Mouse (Mus musculus): ENCODE measurements at regions not wholly inside any gene's neighbourhood (a gene's known extent, or its start where the extent isn't known, plus 50 kb on each side); places are given as distances from the start of the nearest gene placed in this dataset.

DNA sequence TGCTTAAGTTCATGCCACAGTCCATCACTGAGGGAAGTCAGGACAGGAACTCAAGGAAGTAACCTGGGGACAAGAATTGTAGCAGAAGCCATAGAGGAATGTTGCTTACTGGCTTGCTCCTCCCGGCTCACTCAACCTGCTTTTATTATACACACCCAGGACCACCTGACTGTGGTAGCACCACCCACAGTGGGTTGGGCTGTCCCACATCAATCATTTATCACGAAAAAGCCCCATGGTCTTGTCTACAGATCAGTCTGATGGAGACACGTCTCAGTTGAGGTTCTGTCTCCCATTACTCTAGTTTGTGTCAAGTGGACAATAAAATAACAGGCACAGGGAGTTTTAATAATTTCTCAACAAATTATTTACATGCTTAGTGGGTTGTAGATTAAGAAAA is 239.3 kb upstream of the Tll1 start:
- Histone ChIP-seq H3K27me3 (ENCODE audit: control insufficient read depth, insufficient read depth, low read length) (no peaks in the 10 kb centered on the region), H3K4me3 (replicated peaks; ENCODE audit: insufficient read depth, low read depth, low read length) (no peak overlapping the region), H3K4me1 (ENCODE audit: control insufficient read depth, insufficient read depth, low read length) (no peaks in the 10 kb centered on the region), H3K27ac (ENCODE audit: insufficient read depth, low read length) (no peak overlapping the region)
- DNase-seq = no peak
- no peak for TF ChIP-seq POLR2A (IDR thresholded peaks at IDR 0.05; ENCODE audit: borderline replicate concordance, insufficient read depth, low read length)
- no peak for TF ChIP-seq CTCF (IDR thresholded peaks at IDR 0.05; ENCODE audit: borderline replicate concordance, insufficient read depth, low read depth, low read length)
- 91% methylated on average over 3 of the region's 3 CpGs for WGBS

DNA sequence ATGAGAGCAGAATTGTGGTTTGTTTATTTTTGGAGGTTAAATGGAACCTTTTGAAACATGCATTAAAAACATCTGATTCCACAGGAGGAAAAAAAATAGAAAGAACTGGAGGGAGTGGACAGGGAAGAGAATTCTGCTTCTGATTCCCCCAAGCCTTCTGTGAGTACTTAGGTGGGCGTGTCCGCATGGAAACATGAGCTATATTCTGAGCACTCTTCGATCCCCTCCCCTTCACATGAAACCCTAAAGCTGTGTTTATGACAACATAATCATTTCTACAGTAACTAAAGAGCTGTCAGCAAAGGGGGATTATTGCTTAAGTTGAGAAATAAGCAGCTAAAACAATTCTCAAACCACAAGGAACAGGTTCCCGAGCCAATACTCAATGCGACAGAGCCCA is 238.4 kb upstream of the Tll1 start:
- WGBS = 93% methylated on average over 5 of the region's 5 CpGs

DNA sequence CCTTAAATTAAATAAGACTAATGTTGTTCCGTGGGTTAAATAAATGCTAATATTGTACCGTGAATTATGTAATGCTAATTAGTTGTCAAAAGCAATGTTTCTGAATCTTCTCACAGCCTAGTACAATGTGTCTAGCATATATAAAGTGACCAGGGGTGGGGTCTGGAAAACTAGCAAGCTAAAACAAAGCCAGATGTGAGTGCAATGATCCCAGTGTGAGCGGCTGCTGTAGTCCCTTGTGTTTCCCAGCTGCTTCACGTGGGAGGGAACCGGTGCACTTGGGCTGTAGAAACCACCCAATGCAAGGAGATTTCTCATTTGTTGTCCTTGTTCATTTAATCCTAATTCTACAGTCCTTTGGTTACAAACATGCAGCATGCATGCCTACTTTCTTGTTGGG is 232.4 kb upstream of the Tll1 start:
- Histone ChIP-seq H3K27me3 (ENCODE audit: control insufficient read depth, insufficient read depth, low read length) (no peaks in the 10 kb centered on the region), H3K4me1 (ENCODE audit: control insufficient read depth, insufficient read depth, low read length) (no peaks in the 10 kb centered on the region), H3K4me3 (replicated peaks; ENCODE audit: insufficient read depth, low read depth, low read length) (no peak overlapping the region), H3K27ac (ENCODE audit: insufficient read depth, low read length) (no peak overlapping the region)
- no peak for DNase-seq
- TF ChIP-seq CTCF (IDR thresholded peaks at IDR 0.05; ENCODE audit: borderline replicate concordance, insufficient read depth, low read depth, low read length) (no peak), POLR2A (IDR thresholded peaks at IDR 0.05; ENCODE audit: borderline replicate concordance, insufficient read depth, low read length) (no peak)
- WGBS = 85% methylated on average over 5 of the region's 5 CpGs

More for the DNA sequence above, 238.4 kb upstream of the Tll1 start:
- H3K4me1 ChIP-seq (ENCODE audit: control insufficient read depth, insufficient read depth, low read length) = no peaks in the 10 kb centered on the region
- H3K27ac ChIP-seq (ENCODE audit: insufficient read depth, low read length) = no peak overlapping the region
- H3K4me3 ChIP-seq (replicated peaks; ENCODE audit: insufficient read depth, low read depth, low read length) = no peak overlapping the region
- TF ChIP-seq CTCF (IDR thresholded peaks at IDR 0.05; ENCODE audit: borderline replicate concordance, insufficient read depth, low read depth, low read length) = no peak
- TF ChIP-seq POLR2A (IDR thresholded peaks at IDR 0.05; ENCODE audit: borderline replicate concordance, insufficient read depth, low read length) = no peak
- no peaks in the 10 kb centered on the region for H3K27me3 ChIP-seq (ENCODE audit: control insufficient read depth, insufficient read depth, low read length)
- DNase-seq = no peak

DNA sequence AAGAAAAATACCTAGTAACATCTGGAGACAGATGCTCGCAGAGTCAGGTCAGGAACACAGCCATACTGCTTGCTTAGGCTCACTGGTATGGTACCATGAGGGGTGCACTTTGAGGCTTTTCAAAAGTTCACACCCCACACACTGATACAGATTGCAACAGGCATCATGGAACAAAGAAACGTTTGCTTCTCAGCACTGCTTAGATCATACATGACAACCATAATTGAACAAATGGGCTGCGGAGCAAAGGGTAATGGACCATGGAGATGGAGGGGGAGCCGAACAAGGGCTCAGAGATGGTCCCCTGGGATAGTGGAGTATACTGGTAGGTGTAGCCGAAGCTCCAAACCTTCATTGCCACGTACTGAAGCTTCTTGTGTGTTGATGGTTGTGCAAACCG is 228.6 kb upstream of the Tll1 start:
- no peak overlapping the region for H3K4me3 ChIP-seq (replicated peaks; ENCODE audit: insufficient read depth, low read depth, low read length)
- TF ChIP-seq CTCF (IDR thresholded peaks at IDR 0.05; ENCODE audit: borderline replicate concordance, insufficient read depth, low read depth, low read length) (no peak), POLR2A (IDR thresholded peaks at IDR 0.05; ENCODE audit: borderline replicate concordance, insufficient read depth, low read length) (no peak)
- H3K4me1 ChIP-seq (ENCODE audit: control insufficient read depth, insufficient read depth, low read length) = no peaks in the 10 kb centered on the region
- H3K27me3 ChIP-seq (ENCODE audit: control insufficient read depth, insufficient read depth, low read length) = no peaks in the 10 kb centered on the region
- DNase-seq = no peak
- WGBS = 57% methylated on average over 7 of the region's 7 CpGs
- H3K27ac ChIP-seq (ENCODE audit: insufficient read depth, low read length) = no peak overlapping the region

DNA sequence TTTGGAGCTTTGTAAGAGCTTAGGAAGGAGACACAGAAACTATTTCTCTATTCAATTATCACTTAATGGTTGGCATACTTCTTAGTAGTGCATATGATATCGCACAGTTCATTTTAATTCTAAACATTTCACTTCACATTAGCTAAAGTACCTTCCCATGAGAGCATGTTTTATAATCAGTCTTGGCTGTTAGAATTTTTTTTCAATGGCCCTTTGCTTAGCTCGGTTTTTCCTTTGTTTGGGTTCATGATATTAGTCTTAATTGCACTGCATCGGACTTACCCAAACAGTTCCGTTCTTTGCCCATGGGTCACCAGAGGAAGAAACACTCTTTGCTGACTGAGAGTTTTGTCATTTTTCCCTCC is 216.8 kb upstream of the Tll1 start:
- H3K4me1 ChIP-seq (ENCODE audit: control insufficient read depth, insufficient read depth, low read length) = no peaks in the 10 kb centered on the region
- no peaks in the 10 kb centered on the region for H3K27me3 ChIP-seq (ENCODE audit: control insufficient read depth, insufficient read depth, low read length)
- no peak overlapping the region for H3K4me3 ChIP-seq (replicated peaks; ENCODE audit: insufficient read depth, low read depth, low read length)
- no peak for DNase-seq
- no peak overlapping the region for H3K27ac ChIP-seq (ENCODE audit: insufficient read depth, low read length)
- TF ChIP-seq POLR2A (IDR thresholded peaks at IDR 0.05; ENCODE audit: borderline replicate concordance, insufficient read depth, low read length) (no peak), CTCF (IDR thresholded peaks at IDR 0.05; ENCODE audit: borderline replicate concordance, insufficient read depth, low read depth, low read length) (no peak)
- 77% methylated on average over 4 of the region's 4 CpGs for WGBS

DNA sequence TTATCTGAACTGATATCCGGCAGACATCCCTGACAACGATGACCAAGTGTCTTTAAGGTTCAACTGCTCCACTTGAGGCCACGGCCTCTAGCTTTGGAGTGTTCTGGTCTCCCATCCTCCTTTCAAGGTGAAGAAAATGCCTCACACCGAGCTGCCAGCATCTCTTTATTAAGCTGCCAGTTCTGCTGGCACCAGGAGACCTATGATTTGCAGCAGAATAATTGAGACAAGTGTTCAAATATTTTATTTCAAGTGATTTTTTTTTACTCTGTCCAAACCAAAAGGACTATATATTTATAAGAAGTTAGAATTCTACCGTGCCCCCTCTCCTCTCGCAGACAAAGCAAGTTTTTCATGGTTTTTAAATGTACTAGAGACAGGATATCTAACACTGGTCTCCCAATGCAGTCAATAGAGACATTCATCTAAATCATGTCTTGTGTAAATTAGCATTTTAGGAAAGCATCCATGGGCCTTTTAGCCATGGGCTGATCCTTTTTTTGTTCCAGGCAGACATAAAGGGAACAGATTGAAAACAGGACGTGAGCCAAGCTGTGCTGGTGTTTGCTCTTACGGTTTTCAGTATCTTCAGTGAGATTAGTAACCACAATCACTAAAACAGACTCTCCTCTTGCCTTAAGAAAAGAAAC is 216.3 kb upstream of the Tll1 start:
- DNase-seq = no peak
- Histone ChIP-seq H3K27me3 (ENCODE audit: control insufficient read depth, insufficient read depth, low read length) (no peaks in the 10 kb centered on the region), H3K4me1 (ENCODE audit: control insufficient read depth, insufficient read depth, low read length) (no peaks in the 10 kb centered on the region), H3K27ac (ENCODE audit: insufficient read depth, low read length) (no peak overlapping the region), H3K4me3 (replicated peaks; ENCODE audit: insufficient read depth, low read depth, low read length) (no peak overlapping the region)
- no peak for TF ChIP-seq POLR2A (IDR thresholded peaks at IDR 0.05; ENCODE audit: borderline replicate concordance, insufficient read depth, low read length)
- TF ChIP-seq CTCF (IDR thresholded peaks at IDR 0.05; ENCODE audit: borderline replicate concordance, insufficient read depth, low read depth, low read length) = no peak
- 51% methylated on average over 8 of the region's 8 CpGs for WGBS

DNA sequence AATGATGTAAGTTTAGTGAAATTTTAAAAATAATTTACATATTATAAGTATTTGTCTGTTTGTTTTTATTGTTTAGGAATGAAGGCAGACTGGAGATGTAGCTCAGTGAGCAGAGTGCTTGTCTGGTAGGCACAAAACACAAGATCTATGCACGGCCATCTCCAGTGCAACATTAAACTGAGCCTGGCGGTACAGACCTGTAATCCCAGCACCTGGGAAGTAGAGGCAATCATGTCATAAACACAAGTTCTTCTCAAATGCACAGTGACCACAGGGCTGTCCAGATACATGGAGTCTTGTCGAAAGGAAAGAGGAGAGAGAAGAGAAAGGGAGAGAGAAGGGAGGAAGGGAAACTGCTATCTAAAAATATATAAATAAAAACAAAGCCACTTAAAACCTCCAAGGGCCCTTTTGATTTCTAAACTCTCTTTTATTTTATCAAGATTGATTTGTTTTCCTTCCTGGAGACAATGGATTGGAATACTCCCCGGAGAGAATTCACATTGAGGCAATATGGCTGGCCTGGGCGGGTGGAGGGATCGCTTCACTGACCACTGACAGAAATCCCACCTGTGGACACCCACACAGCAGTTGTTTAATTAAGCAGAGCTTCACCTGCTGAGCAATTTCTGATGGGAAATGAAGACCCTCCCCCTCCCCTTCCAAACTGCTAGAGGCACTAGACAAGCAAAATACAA is 215.6 kb upstream of the Tll1 start:
- H3K27ac ChIP-seq (ENCODE audit: insufficient read depth, low read length) = no peak overlapping the region
- no peaks in the 10 kb centered on the region for H3K4me1 ChIP-seq (ENCODE audit: control insufficient read depth, insufficient read depth, low read length)
- 82% methylated on average over 6 of the region's 6 CpGs for WGBS
- TF ChIP-seq CTCF (IDR thresholded peaks at IDR 0.05; ENCODE audit: borderline replicate concordance, insufficient read depth, low read depth, low read length) (no peak), POLR2A (IDR thresholded peaks at IDR 0.05; ENCODE audit: borderline replicate concordance, insufficient read depth, low read length) (no peak)
- H3K27me3 ChIP-seq (ENCODE audit: control insufficient read depth, insufficient read depth, low read length) = no peaks in the 10 kb centered on the region
- peak in 1 of 2 experiments; percentile 3 for DNase-seq
- no peak overlapping the region for H3K4me3 ChIP-seq (replicated peaks; ENCODE audit: insufficient read depth, low read depth, low read length)

Data from cerebellum, adult 2 months (tissue).